Mouse (Mus musculus) mouse embryonic stem cell (cell line): Measurements from ENCODE around the gene Trak1.
"Not testable (repeated sequence)": the region's sequence is repeated elsewhere in the genome, so short reads cannot be mapped to it uniquely, and the experiment has no call there.

Experiments
- in situ Hi-C, 2 experiments: fragments of 300-500 bp; cut with MboI; formaldehyde crosslinking; loops; 1 replicate in 1 of 2; 3 replicates in 1 of 2; pipeline ENCODE4 v1.14.3; 2019 to 2020; ENCODE audit warnings: low sequenced_read_pairs in 2 of 2, low pct_unique_long_range_greater_than_20kb in 1 of 2, mixed read lengths in 1 of 2; ENCODE audit not compliant: unreplicated experiment in 1 of 2

The Trak1 gene

DNA sequence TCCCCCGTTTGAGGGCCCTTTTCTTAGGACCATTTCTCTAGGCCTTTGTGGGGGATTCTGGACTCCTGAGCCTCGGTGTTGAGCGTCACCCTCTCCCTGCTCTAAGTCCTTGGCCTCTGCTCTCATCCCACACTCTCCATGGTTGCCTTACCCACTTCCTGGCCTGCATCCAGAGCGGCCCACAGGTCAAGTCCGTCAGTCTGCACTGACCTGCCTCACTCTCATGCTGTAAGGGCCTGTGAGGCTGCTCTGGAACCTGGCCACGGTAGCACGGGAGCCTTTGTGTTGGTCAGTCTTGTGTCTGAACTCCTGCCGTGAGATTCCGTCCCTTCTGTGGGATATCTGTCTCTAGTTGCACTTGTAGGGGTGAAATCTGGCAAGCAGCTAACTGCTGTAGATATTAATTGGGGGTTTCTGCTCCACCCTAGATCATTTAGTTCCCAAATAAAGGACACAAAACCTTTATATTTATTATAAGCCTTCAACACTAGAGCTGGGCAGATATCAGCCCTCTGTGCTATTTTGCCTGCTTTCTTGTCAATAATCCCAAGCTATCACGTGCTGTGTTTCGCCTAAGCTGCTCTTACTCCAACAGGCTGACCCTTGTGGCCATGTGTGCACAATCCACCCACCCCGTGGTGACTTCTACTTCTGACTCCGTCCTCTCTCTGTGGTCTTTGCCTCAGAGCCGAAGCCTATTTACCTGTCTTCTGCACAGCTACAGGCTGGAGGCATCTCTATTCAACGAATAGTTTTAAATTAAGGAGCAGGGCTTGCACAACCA, 136.6 kb downstream of the Trak1 start:
- in situ Hi-C loops: no loop called here

DNA sequence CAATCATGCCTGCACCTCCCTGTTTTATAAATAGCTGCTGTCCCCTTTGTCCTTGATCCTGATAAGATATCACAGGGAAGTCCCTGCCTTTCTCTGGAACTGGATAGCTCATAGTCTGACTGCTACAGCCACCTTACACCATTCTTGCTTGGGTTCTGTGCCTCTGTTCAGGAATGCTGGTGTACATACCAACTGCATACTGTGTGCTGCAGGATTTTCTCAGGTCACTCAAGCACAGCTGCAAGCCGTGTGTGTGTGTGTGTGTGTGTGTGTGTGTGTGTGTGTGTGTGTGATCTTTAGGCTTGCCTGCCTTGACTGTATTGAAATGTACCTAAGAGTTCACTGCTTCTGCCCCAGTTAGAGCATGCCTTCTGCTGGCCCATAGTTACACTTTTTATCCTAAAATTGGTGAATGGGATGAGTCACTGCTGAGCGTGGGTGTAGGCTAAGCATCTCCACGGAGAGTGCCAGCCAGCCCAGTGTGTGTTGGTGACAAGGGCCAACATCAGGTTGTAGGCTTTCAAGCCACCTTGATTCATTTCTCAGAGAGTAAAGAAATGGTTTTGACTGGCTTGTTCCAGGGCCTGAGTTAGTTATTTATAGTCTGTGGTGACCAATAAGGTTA, 138.1 kb downstream of the Trak1 start:
- in situ Hi-C loops: no loop called here

- in situ Hi-C loops: no loop called here
These were observed 139.2 kb downstream of the Trak1 start for GRCm38 (mm10) chr9:121436501-121436900.

- in situ Hi-C loops: no loop called here
These were observed 144.8 kb downstream of the Trak1 start for GRCm38 (mm10) chr9:121442145-121442544.

DNA sequence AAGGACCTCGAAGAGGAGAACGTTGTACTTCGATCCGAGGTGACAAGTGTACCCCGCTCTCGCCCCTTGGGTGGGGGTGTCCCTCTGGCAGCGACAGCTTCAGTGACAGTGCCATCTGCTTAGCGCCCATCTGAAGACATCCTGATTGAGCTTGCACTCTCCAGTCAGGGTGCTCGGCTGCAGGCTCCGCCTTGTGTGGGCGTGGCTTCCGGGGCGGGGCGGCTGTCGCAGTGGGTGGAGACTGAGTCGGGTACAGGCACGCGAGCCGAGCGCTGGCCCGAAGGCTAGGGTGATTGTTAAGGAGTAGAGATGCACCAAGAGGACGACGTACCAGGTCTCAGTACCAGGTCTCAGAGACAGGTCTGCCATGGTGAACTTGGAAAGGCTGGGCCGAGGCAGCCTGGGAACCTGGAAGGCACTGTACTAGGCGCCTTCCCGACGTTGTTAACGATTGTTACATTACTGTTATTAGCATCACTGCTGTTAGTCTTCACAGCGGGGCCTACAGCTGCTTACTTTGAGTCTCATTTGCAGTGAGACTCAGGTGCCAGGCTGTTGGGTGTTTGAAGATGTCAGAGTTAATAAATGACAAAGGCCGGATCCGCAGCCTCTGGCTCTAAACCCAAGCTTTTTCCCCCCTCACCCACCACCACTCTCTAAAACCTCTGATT, 146.5 kb downstream of the Trak1 start:
- in situ Hi-C loops: no loop called here

DNA sequence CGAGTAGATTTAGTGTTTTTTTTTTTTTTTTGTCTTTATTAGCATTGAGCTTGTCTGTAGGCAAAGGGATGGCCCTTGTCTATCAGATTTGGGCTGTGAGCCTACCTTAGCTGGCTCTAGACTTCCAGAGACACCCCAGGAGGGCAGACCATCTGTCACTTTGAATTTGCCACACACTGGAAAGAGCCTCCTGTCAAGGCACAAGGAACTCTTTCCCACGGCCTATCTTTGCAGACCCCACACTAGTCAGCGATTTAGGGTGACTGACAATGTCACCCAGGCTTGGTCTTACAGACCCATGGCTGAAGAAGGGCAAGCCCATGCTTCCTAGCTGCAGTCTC, 147.0 kb downstream of the Trak1 start:
- in situ Hi-C loops: no loop called here

- in situ Hi-C loops: no loop called here
These were observed 148.1 kb downstream of the Trak1 start for GRCm38 (mm10) chr9:121445364-121445763.

DNA sequence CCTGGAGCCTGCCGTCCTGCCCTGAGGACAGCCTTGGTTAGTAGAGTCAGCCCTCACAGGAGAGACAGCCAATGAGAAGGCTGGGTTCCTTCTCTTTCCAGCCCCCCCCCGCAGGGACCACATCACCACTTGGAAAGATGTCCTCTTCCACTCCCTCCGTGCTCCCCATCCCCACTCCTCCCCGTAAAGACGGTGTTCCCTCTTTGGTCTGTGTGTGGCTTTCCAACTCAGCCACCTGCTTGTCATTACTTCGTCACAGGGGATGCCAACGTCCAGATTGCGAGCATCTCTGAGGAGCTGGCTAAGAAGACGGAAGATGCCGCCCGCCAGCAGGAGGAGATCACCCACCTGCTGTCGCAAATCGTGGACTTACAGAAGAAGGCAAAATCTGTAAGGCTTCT, 149.1 kb downstream of the Trak1 start:
- in situ Hi-C loops: no loop called here

DNA sequence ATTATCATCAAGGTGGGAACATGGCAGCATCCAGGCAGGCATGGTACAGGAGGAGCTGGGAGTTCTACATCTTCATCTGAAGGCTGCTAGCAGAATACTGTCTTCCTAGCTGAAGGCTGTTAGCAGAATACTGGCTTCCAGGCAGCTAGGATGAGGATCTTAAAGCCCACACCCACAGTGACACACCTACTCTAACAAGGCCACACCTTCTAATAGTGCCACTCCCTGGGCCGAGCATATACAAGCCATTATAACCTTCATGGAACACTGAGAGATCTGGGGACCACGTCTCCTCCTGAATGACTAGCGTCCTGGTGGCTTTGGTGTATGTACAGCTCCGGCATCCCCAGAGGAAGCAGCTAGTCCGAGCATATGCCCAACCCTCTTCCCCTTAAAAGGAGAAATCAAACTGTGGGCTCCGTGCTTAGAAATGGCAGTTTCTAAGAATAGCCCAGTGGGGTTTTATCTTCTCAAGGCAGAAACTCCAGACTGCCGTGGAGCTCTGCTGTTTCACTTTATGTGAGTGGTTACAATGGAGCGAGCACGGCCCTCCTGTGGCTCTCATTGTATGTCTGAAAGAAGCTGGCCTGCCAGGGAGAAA, 155.1 kb downstream of the Trak1 start:
- in situ Hi-C loops: not testable (repeated sequence)

GRCm38 (mm10) chr9:121454891-121455290, 157.6 kb downstream of the Trak1 start:
- in situ Hi-C loops: no loop called here

GRCm38 (mm10) chr9:121456739-121457515, 159.6 kb downstream of the Trak1 start:
- in situ Hi-C loops: no loop called here

DNA sequence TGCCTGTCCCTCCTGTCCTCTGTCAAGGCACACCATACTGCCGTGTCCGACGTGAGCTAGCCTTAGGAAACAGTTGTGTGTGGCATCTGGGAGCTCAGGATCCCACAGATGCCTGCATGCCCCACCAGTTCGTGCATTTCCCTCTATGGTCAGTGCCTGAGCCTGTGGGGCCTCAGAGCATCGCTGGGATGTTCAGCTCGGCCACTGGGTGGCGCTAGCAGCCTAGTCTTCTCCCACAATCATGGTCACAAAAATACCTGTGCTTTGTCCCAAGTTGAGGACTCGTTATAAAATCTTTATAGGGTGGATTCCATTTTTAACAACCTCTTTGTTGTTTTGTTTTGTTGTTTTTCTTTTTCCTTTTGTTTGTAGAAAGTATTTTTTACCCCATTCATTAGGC, 161.2 kb downstream of the Trak1 start:
- in situ Hi-C loops: no loop called here

GRCm38 (mm10) chr9:121459950-121460349, 162.6 kb downstream of the Trak1 start:
- in situ Hi-C loops: no loop called here

- in situ Hi-C loops: no loop called here
These were observed 163.2 kb downstream of the Trak1 start for GRCm38 (mm10) chr9:121460527-121460926.

DNA sequence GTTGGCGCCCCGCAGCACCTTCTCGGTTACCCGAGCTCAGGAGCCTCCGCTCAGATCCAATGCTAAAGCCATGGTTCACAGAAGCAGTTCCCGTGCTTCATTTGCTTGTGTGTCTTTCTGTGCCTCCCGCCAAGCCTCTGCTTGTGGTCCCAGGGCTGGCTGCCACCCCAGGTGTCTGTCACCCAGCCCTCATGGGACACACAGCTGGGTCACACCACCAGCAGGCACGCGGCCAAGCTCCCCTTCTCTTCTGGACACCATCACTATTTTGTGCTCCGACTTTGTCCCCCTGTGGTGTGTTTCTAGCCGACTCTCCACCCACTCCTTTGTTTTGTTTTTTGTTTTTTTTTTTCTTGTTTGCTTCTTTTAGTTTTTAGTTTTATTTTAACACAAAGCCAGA, 170.2 kb downstream of the Trak1 start:
- in situ Hi-C loops: no loop called here

DNA sequence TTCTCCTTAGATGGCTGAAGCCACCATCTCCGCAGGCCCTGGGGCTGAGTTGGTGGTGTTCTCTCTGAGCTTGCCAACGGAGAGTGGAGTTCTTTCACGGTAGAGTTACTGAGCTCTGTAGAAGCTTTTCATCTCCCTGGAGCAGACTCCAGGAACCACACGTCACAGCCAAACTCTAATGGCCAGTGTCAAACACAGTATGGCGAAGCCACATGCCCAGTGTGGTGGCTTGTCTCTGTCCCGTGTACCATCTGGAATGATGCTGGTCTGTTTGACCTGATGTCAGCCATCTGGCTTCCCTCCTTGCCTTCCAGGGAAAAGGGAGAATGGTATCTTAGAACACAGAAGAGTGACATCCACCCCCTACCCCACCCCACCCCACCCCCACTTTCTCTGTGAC, 172.4 kb downstream of the Trak1 start:
- in situ Hi-C loops: loop anchor here (10.0 kb wide), 1 partner anchor 215 kb away; no protein-coding TSS in a partner anchor

- in situ Hi-C loops: loop anchor here (10.0 to 25.0 kb wide), 2 partner anchors 213 to 220 kb away; no protein-coding TSS in a partner anchor
These were observed 177.5 kb downstream of the Trak1 start for GRCm38 (mm10) chr9:121474771-121475170.
